Mouse (Mus musculus) neural tube, embryonic 12.5 days (tissue): ENCODE measurements around the gene Gm11238. TPM values are rescaled to one million over a fixed set of nuclear protein-coding genes. Genes with fewer than 3 reads are reported as not detected.
"Not testable (repeated sequence)": the region's sequence is repeated elsewhere in the genome, so short reads cannot be mapped to it uniquely, and the experiment has no call there.

ENCODE experiments used
- ATAC-seq: fragments of 200-750 bp; cut with Nextera tagmentation; 2 replicates; pipeline ENCODE4 v1.8.0; 2017; ENCODE audit warnings: low read depth, mild to moderate bottlenecking, moderate TSS enrichment, moderate library complexity; ENCODE audit not compliant: low FRiP score
- H3K27ac ChIP-seq: fragments of 300-500 bp; sonication (generic); 2 replicates; pipeline ENCODE4 v1.5.1; 2016
- H3K27me3 ChIP-seq: fragments of 300-500 bp; sonication (generic); replicated peaks from 2 replicates; pipeline ENCODE4 v1.6.1; 2016; ENCODE audit warnings: mild to moderate bottlenecking
- H3K36me3 ChIP-seq: fragments of 300-500 bp; sonication (generic); 2 replicates; pipeline ENCODE4 v1.6.1; 2016; ENCODE audit warnings: mild to moderate bottlenecking
- H3K4me1 ChIP-seq: fragments of 300-500 bp; sonication (generic); 2 replicates; pipeline ENCODE4 v1.6.1; 2016
- H3K4me2 ChIP-seq: fragments of 300-500 bp; sonication (generic); replicated peaks from 2 replicates; pipeline ENCODE4 v1.6.1; 2016; ENCODE audit warnings: mild to moderate bottlenecking
- H3K4me3 ChIP-seq: fragments of 300-500 bp; sonication (generic); 2 replicates; pipeline ENCODE4 v1.5.1; 2016
- H3K9ac ChIP-seq: fragments of 300-500 bp; sonication (generic); 2 replicates; pipeline ENCODE4 v1.6.1; 2016; ENCODE audit warnings: mild to moderate bottlenecking
- H3K9me3 ChIP-seq: fragments of 300-500 bp; sonication (generic); 2 replicates; pipeline ENCODE4 v1.6.1; 2016; ENCODE audit warnings: mild to moderate bottlenecking
- WGBS: fragments of 180-500 bp; shearing (Covaris S2); methylation state at CpG from one replicate; pipeline ENCODE4 v1.1.7; 2016; 5-methylcytosine and 5-hydroxymethylcytosine counted together
- polyA plus RNA-seq: library from polyadenylated mRNA; unstranded; fragments of >200 nt; fragmentation: Nextera tagmentation; extraction: Ambion mirVana; gene quantifications from 2 replicates; pipeline ENCODE4 v1.2.1, GENCODE M21; 2016

Gene Gm11238
- polyA plus RNA-seq = not detected in 2 replicates

DNA sequence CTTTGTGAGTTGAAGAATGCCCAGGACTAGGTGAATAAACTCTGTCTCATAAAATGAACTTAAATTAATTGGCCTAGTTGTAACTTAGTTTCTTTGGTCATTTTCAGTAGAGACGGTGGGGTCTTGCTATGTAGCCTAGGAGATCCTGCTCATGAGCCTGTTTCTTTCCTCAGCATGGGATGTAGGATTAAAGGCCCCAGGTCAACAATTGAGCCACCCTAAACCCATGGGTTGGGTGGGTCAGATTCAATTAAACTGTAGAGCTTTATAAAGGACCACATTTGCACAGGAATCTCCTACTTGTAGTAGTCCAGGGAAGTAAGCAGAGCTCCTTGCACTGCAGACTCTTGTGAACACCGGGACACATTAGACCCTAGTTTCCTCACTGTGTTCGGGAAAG is at the start of gene Gm11238:
TSS of gene Gm11238 (plus strand) at position 301 of the 400 bp plus-strand sequence.
- not testable (repeated sequence) for H3K4me2 ChIP-seq, H3K9me3 ChIP-seq, H3K27me3 ChIP-seq, H3K4me1 ChIP-seq, H3K9ac ChIP-seq, ATAC-seq, H3K36me3 ChIP-seq, H3K27ac ChIP-seq, H3K4me3 ChIP-seq
- WGBS = no CpG with 5 or more reads among the region's 3 CpGs

GRCm38 (mm10) chr4:73599248-73599647 is 8.4 kb upstream of the Gm11238 start:
- H3K9ac ChIP-seq = no peak overlapping the region
- H3K9me3 ChIP-seq = no peaks in the 10 kb centered on the region
- 10% methylated on average over 3 of the region's 3 CpGs for WGBS
- H3K4me1 ChIP-seq = no peaks in the 10 kb centered on the region
- H3K27ac ChIP-seq = no peak overlapping the region
- no peak overlapping the region for H3K4me3 ChIP-seq
- no peaks in the 10 kb centered on the region for H3K36me3 ChIP-seq
- H3K27me3 ChIP-seq = no peaks in the 10 kb centered on the region
- ATAC-seq = no peak
- H3K4me2 ChIP-seq = no peak overlapping the region

DNA sequence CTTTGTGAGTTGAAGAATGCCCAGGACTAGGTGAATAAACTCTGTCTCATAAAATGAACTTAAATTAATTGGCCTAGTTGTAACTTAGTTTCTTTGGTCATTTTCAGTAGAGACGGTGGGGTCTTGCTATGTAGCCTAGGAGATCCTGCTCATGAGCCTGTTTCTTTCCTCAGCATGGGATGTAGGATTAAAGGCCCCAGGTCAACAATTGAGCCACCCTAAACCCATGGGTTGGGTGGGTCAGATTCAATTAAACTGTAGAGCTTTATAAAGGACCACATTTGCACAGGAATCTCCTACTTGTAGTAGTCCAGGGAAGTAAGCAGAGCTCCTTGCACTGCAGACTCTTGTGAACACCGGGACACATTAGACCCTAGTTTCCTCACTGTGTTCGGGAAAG is 15.0 kb downstream of the Gm11238 start, which contains the start of gene Gm11237:
TSS of gene Gm11237 (plus strand) at position 301 of the 400 bp plus-strand sequence.
- H3K9ac ChIP-seq = not testable (repeated sequence)

GRCm38 (mm10) chr4:73637821-73638220 is 30.1 kb downstream of the Gm11238 start, which contains the start of gene Gm11236:
Gene Gm11236 (plus strand): TSS chr4:73638121.
- not testable (repeated sequence) for H3K4me1 ChIP-seq, H3K27me3 ChIP-seq, H3K4me2 ChIP-seq, H3K9ac ChIP-seq, H3K27ac ChIP-seq, H3K36me3 ChIP-seq, ATAC-seq, H3K9me3 ChIP-seq, H3K4me3 ChIP-seq
- WGBS = no CpG with 5 or more reads among the region's 4 CpGs

More for the DNA sequence above, 15.0 kb downstream of the Gm11238 start, which contains the start of gene Gm11237:
- not testable (repeated sequence) for H3K4me3 ChIP-seq, H3K4me1 ChIP-seq, H3K36me3 ChIP-seq, ATAC-seq, H3K27me3 ChIP-seq, H3K4me2 ChIP-seq, H3K27ac ChIP-seq, H3K9me3 ChIP-seq
- WGBS = no CpG with 5 or more reads among the region's 3 CpGs

DNA sequence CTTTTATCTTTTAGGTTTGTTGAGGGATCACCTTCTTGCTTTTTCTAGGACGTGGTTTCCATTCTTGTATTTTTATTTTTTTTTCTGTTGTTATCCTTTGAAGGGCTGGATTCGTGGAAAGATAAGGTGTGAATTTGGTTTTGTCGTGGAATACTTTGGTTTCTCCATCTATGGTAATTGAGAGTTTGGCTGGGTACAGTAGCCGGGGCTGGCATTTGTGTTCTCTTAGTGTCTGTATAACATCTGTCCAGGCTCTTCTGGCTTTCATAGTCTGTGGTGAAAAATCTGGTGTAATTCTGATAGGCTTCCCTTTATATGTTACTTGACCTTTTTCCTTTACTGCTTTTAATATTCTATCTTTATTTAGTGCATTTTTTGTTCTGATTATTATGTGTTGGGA is 54.2 kb downstream of the Gm11238 start:
- not testable (repeated sequence) for H3K27ac ChIP-seq, H3K9me3 ChIP-seq, H3K36me3 ChIP-seq, ATAC-seq, H3K4me1 ChIP-seq, H3K4me3 ChIP-seq, H3K4me2 ChIP-seq, H3K9ac ChIP-seq, H3K27me3 ChIP-seq
- WGBS = 85% methylated on average over 4 of the region's 4 CpGs

DNA sequence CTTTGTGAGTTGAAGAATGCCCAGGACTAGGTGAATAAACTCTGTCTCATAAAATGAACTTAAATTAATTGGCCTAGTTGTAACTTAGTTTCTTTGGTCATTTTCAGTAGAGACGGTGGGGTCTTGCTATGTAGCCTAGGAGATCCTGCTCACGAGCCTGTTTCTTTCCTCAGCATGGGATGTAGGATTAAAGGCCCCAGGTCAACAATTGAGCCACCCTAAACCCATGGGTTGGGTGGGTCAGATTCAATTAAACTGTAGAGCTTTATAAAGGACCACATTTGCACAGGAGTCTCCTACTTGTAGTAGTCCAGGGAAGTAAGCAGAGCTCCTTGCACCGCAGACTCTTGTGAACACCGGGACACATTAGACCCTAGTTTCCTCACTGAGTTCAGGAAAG is 60.4 kb downstream of the Gm11238 start, which contains the start of gene Gm11239:
TSS of gene Gm11239 (plus strand) at position 301 of the 400 bp plus-strand sequence.
- H3K4me3 ChIP-seq, H3K36me3 ChIP-seq, H3K27me3 ChIP-seq, H3K4me2 ChIP-seq, H3K9me3 ChIP-seq, ATAC-seq, H3K4me1 ChIP-seq, H3K27ac ChIP-seq, H3K9ac ChIP-seq: not testable (repeated sequence)
- no CpG with 5 or more reads among the region's 4 CpGs for WGBS

- not testable (repeated sequence) for H3K27me3 ChIP-seq, H3K36me3 ChIP-seq, H3K4me3 ChIP-seq, H3K9ac ChIP-seq, H3K9me3 ChIP-seq, H3K4me1 ChIP-seq, H3K27ac ChIP-seq, ATAC-seq, H3K4me2 ChIP-seq
- 92% methylated on average over 2 of the region's 4 CpGs for WGBS
These were observed 75.5 kb downstream of the Gm11238 start, which contains the start of gene Gm428 for GRCm38 (mm10) chr4:73683216-73683615. Gene Gm428 (plus strand): TSS chr4:73683516.

Other genes starting within 250 kb of the Gm11238 start
- gene Gm11487, start 202.8 kb upstream of the Gm11238 start, polyA plus RNA-seq = not detected in 2 replicates
- not detected in 2 replicates for gene Gm11237, start 15.1 kb downstream of the Gm11238 start, polyA plus RNA-seq
- not detected in 2 replicates for gene Gm11236, start 30.2 kb downstream of the Gm11238 start, polyA plus RNA-seq
- not detected in 2 replicates for gene Gm11239, start 60.5 kb downstream of the Gm11238 start, polyA plus RNA-seq
- not detected in 2 replicates for gene Gm428, start 75.6 kb downstream of the Gm11238 start, polyA plus RNA-seq
- gene Rasef, start 183.1 kb downstream of the Gm11238 start, polyA plus RNA-seq = 0.28 and 0.33 TPM in 2 replicates